Mouse (Mus musculus) liver, embryonic 15.5 days (tissue): ENCODE results near the gene Litaf. TPM values are rescaled to one million over a fixed set of nuclear protein-coding genes. Genes with fewer than 3 reads are reported as not detected.

Experiments used
- microRNA-seq: library from miRNA; unstranded; fragments of <30 nt; microRNA quantifications from one replicate; pipeline ENCODE4, GENCODE M21; 2016
- polyA plus RNA-seq: library from polyadenylated mRNA; unstranded; fragments of >200 nt; fragmentation: Nextera tagmentation; extraction: Ambion mirVana; gene quantifications from 2 replicates; pipeline ENCODE4 v1.2.1, GENCODE M21; 2015

Litaf gene
- polyA plus RNA-seq, 1 experiment from 2014 or later, result 39.3 TPM

Small RNA genes lying within 50 kb of the gene (microRNA-seq; reads per million reads assigned to microRNA genes)
- not detected for gene Gm26268

Other genes with a start within 250 kb of the Litaf start
- 1.8 and 1.9 TPM in 2 replicates for gene Rmi2, start 231.1 kb downstream of the Litaf start, polyA plus RNA-seq
- 2.4 and 2.6 TPM in 2 replicates for gene Snn, start 5.2 kb downstream of the Litaf start, polyA plus RNA-seq
- gene Txndc11, start 68.5 kb upstream of the Litaf start, polyA plus RNA-seq, result 15.7 and 15.9 TPM in 2 replicates
- 33.2 and 38.4 TPM in 2 replicates for gene Zc3h7a, start 110.2 kb upstream of the Litaf start, polyA plus RNA-seq
- gene Rsl1d1, start 137.2 kb upstream of the Litaf start, polyA plus RNA-seq, result 75.3 and 84.3 TPM in 2 replicates
- gene Gspt1, start 188.2 kb upstream of the Litaf start, polyA plus RNA-seq, result 35.3 and 38.5 TPM in 2 replicates
- not detected in 2 replicates for gene Tnfrsf17, start 247.7 kb upstream of the Litaf start, polyA plus RNA-seq